Mouse (Mus musculus): ENCODE measurements at regions not wholly inside any gene's neighbourhood (a gene's known extent, or its start where the extent isn't known, plus 50 kb on each side); places are given as distances from the start of the nearest gene placed in this dataset.

DNA sequence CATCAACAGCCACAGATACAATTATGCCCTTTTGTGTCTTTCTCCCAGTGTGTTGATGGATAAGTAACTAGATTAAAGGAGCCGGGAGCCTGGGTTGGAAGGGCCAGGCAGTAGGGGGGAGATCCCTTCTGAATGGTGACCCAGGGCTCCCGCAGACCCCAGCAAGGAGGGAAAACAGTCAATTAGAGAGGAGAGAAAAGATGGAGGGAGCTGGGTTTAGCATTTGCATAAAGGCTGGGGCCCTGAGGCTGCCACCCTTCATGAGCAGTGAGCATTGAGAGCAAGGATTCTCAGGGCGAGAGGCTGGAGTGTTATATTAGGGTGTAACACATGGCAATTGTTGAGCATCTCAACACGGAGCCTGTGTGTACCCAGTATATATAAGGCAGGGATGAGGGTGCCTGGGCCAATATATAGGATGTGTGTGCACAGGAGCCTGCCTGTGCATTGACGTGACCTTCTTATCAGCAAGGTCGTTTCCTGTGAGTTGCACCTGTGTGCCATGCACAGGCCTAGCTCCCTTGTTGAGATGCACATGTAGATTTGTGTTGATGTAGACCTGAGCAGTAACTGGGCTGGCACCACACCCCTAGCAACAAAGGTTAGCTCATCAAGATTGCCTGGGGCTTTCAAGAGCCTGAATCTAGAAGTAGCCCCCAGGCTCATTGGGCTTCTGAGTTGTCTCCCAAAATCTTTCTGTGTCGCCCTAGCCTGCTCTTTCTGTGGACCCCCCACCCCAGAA lies 92.2 kb downstream of the Inhbb start:
- no peak for TF ChIP-seq POLR2A (IDR thresholded peaks at IDR 0.05; ENCODE audit: control insufficient read depth, low read depth, low read length)
- TF ChIP-seq CTCF (IDR thresholded peaks at IDR 0.05; ENCODE audit: control insufficient read depth, insufficient read depth, insufficient replicate concordance, low read depth, low read length): no peak
